Mouse (Mus musculus) lung, adult 2 months (tissue): Measurements from ENCODE around the gene Hlx.

ENCODE experiments used
- CTCF ChIP-seq: fragments of 200-500 bp; IDR thresholded peaks from 2 replicates; pipeline ENCODE4 v1.5.1; 2011; ENCODE audit warnings: mild to moderate bottlenecking, low read length, control low read depth; ENCODE audit not compliant: insufficient read depth
- POLR2A ChIP-seq: fragments of 200-500 bp; IDR thresholded peaks from 2 replicates; pipeline ENCODE4 v1.6.1; 2011; ENCODE audit warnings: low read depth, mild to moderate bottlenecking, control low read depth, low read length, borderline replicate concordance; ENCODE audit errors: extremely low read depth

GRCm38 (mm10) chr1:184717016-184717568, 15.3 kb downstream of the Hlx start:
- no peak for TF ChIP-seq CTCF
- TF ChIP-seq POLR2A, result no peak
